Mouse (Mus musculus) bone marrow macrophage, adult 2 months (primary cell): ENCODE measurements around the gene A130010J15Rik.

ENCODE experiments used
- CTCF ChIP-seq: IDR thresholded peaks from 2 replicates; pipeline ENCODE4 v1.5.1; 2012; ENCODE audit warnings: low read depth, mild to moderate bottlenecking, low read length, moderate library complexity
- POLR2A ChIP-seq: IDR thresholded peaks from 2 replicates; pipeline ENCODE4 v1.6.1; 2012; ENCODE audit warnings: mild to moderate bottlenecking, low read depth, low read length, borderline replicate concordance

- TF ChIP-seq CTCF (no peak), POLR2A (no peak)
Measured at GRCm38 (mm10) chr1:193145101-193145500, 22.7 kb upstream of the A130010J15Rik start.
